Mouse (Mus musculus): ENCODE results near the gene Alkbh1. TPM values are rescaled to one million over a fixed set of nuclear protein-coding genes. Genes with fewer than 3 reads are reported as not detected.

Alkbh1 gene
- total and polyA plus RNA-seq, 3 experiments: 26.8 to 39.1 (median 37.3) TPM

- TF ChIP-seq MAX (IDR thresholded peaks at IDR 0.05; ENCODE audit: low read length): peak; percentile 94
- TF ChIP-seq MEF2A (IDR thresholded peaks at IDR 0.05; ENCODE audit: borderline replicate concordance, low read depth, low read length): no peak
- 0 out of 2 replicates have a peak, but pooled peaks have one; percentile 28 for TF ChIP-seq POLR2A (IDR thresholded peaks at IDR 0.05; ENCODE audit: low read depth, low read length)
- peak; percentile 37; the same call in 1 of the 2 replicates for TF ChIP-seq SIN3A (IDR thresholded peaks at IDR 0.05; ENCODE audit: low read length)
- peak; percentile 97 for TF ChIP-seq MYC (IDR thresholded peaks at IDR 0.05; ENCODE audit: low read depth, low read length)
- TF ChIP-seq CHD2 (IDR thresholded peaks at IDR 0.05; ENCODE audit: low read length): no peak
- no peak for TF ChIP-seq RAD21 (IDR thresholded peaks at IDR 0.05; ENCODE audit: low read depth, low read length)
- TF ChIP-seq IRF4 (IDR thresholded peaks at IDR 0.05; ENCODE audit: low read depth, low read length): no peak
- TF ChIP-seq NRF1 (IDR thresholded peaks at IDR 0.05; ENCODE audit: low read depth, low read length): no peak
- no peak for TF ChIP-seq CTCF (conservative IDR thresholded peaks at IDR 0.05 in 1 of 2, IDR thresholded peaks at IDR 0.05 in 1 of 2; ENCODE audit: low read depth in 2 of 2, low read length in 2 of 2)
- no peak for TF ChIP-seq PAX5 (IDR thresholded peaks at IDR 0.05; ENCODE audit: low read length)
These were observed 1.4 kb downstream of the Alkbh1 start (continued) for GRCm38 (mm10) chr12:87442177-87443114.

DNA sequence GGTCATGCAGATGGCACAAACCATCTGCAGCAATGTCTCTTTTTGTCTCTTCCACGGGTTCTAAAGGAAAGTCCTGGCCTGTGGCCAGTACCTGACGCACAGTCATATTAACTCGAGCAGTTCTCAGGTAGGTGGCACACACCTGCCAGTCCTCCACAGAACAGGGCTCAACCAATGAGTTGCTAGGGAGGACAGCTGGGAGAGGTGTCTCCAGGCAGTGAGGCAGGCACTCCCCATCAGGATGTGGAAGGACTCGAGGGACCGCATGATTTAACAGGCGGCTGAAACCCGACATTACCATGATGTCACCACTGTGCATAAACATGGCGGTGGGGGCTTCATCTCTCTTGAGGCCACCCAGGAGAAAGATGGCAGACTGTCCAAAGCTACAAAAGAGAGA is 14.9 kb downstream of the Alkbh1 start:
- peaks cover 7% of the 10 kb centered on the region for H3K79me2 ChIP-seq (replicated peaks; ENCODE audit: control insufficient read depth, extremely low read depth, insufficient read depth, poor library complexity, severe bottlenecking)
- no peak overlapping the region for H3K27ac ChIP-seq (ENCODE audit: insufficient read depth, low read depth)
- H3K36me3 ChIP-seq (replicated peaks in 1 of 2; ENCODE audit: control insufficient read depth in 1 of 2, insufficient read depth in 1 of 2, low read length in 1 of 2): peaks cover 77 to 97% of the 10 kb centered on the region in 2 experiments
- TF ChIP-seq USF2 (conservative IDR thresholded peaks at IDR 0.05; ENCODE audit: low read depth, low read length) (no peak), GABPA (IDR thresholded peaks at IDR 0.05; ENCODE audit: insufficient replicate concordance, low read depth, low read length) (no peak), POLR2AphosphoS2 (IDR thresholded peaks at IDR 0.05; ENCODE audit: low read depth, low read length) (no peak), ETS1 (conservative IDR thresholded peaks at IDR 0.05; ENCODE audit: low read depth, low read length) (no peak), IRF4 (IDR thresholded peaks at IDR 0.05; ENCODE audit: low read depth, low read length) (no peak), CHD2 (IDR thresholded peaks at IDR 0.05; ENCODE audit: low read length) (no peak), MAZ (IDR thresholded peaks at IDR 0.05; ENCODE audit: low read depth, low read length) (no peak), EP300 (IDR thresholded peaks at IDR 0.05; ENCODE audit: low read length) (no peak), KAT2A (IDR thresholded peaks at IDR 0.05; ENCODE audit: insufficient replicate concordance, low read length) (no peak), PAX5 (IDR thresholded peaks at IDR 0.05; ENCODE audit: low read length) (no peak), ZMIZ1 (IDR thresholded peaks at IDR 0.05; ENCODE audit: low read depth, low read length) (no peak), MYC (IDR thresholded peaks at IDR 0.05; ENCODE audit: low read depth, low read length) (no peak), UBTF (IDR thresholded peaks at IDR 0.05; ENCODE audit: low read depth, low read length) (no peak), ZNF384 (IDR thresholded peaks at IDR 0.05; ENCODE audit: low read depth, low read length) (no peak)
- no peak overlapping the region for H3K4me2 ChIP-seq (ENCODE audit: insufficient read depth, low read depth, poor library complexity, severe bottlenecking)
- no peaks in the 10 kb centered on the region for H3K27me3 ChIP-seq (replicated peaks)
- H3K9me3 ChIP-seq (replicated peaks; ENCODE audit: low read length): no peaks in the 10 kb centered on the region
- H3K4me3 ChIP-seq (replicated peaks in 1 of 3; ENCODE audit: low read depth in 2 of 3, low read length in 2 of 3, poor library complexity in 1 of 3): no peak overlapping the region
- in situ Hi-C loops (cut with MboI; ENCODE audit: low pct_ligation_motif_present, low pct_unique_long_range_greater_than_20kb, low sequenced_read_pairs): no loop called here
- H3K9ac ChIP-seq (ENCODE audit: insufficient read depth, low read depth): no peak overlapping the region
- no peak for DNase-seq (ENCODE audit: extremely low read depth)
- dilution Hi-C loops (cut with MboI; ENCODE audit: extremely low pct_ligation_motif_present, extremely low pct_unique_long_range_greater_than_20kb, low sequenced_read_pairs): no loop called here
- H3K4me1 ChIP-seq (ENCODE audit: control insufficient read depth in 1 of 2, insufficient read depth in 2 of 2): peaks cover 6 to 60% of the 10 kb centered on the region in 2 experiments; a peak in 3 of 4 replicates
